Mouse (Mus musculus) liver, adult 2 months (tissue): ENCODE results near the gene Pcnx3.

Experiments used
- CTCF ChIP-seq: fragments of 200-500 bp; IDR thresholded peaks from 2 replicates; pipeline ENCODE4 v1.5.1; 2011; ENCODE audit warnings: low read depth, low read length, control low read depth
- POLR2A ChIP-seq: fragments of 200-500 bp; IDR thresholded peaks from 2 replicates; pipeline ENCODE4 v1.6.1; 2011; ENCODE audit warnings: low read length, control low read depth; ENCODE audit not compliant: insufficient read depth; ENCODE audit errors: extremely low read depth

DNA sequence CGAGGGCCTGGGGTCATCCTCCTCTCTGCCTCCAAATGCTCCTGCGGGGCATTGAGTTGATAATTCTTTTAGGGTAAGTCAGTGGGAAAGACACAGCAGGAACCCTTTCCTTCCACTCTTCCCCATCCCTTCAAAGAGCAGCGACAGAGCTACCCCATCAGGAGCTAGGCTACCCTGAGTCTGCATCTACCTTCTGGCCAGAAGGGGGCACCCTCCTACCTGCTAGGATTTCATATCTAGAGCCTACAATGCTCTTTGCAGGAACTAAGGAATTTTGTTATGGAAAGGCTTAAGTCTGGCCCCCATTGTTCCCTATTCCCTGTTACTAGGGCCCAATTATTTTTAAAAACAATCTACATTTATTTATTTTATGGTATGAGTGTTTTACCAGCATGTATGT, 22.5 kb upstream of the Pcnx3 start:
- TF ChIP-seq CTCF (peak; percentile 80), POLR2A (no peak)
